In genomic region chr6:93065366-93065765, GRCm38 (mm10) we compare ENCODE assay signal across 11 mouse cellular contexts.
DNase-seq lines count a peak whose midpoint lies in the region; ATAC-seq and TF ChIP-seq lines count a peak whose summit lies in the region.
"Had no signal": no experiment of that assay in that cellular context is flagged by ENCODE, and none has a peak within 500 bp of the region (broad histone marks: within the 10 kb centered on the region; RNA-seq: fewer than 3 reads in every experiment).

No protein-coding gene starts in this region.

- no peak overlapping the region for H3K9ac ChIP-seq in hindbrain, postnatal 0 days (replicated peaks; ENCODE audit: low read length)
- H3K9ac ChIP-seq in hindbrain, embryonic 13.5 days, result no peak overlapping the region
- H3K9ac ChIP-seq in heart, postnatal 0 days (replicated peaks; ENCODE audit: low read depth, low read length), result no peak overlapping the region
- H3K9ac ChIP-seq: neural tube, embryonic 12.5 days had no signal

- 39% methylated on average over 6 of the region's 6 CpGs for WGBS in hindbrain, postnatal 0 days
- 63% methylated on average over 6 of the region's 6 CpGs for WGBS in hindbrain, embryonic 13.5 days
- WGBS in heart, postnatal 0 days, result 61% methylated on average over 6 of the region's 6 CpGs
- 90% methylated on average over 6 of the region's 6 CpGs for WGBS in limb, embryonic 10.5 days

- H3K27ac ChIP-seq in hindbrain, postnatal 0 days, result peak overlapping the region; percentile 4; the same call in 1 of the 2 replicates
- no peak overlapping the region for H3K27ac ChIP-seq in hindbrain, embryonic 13.5 days
- peak overlapping the region; percentile 74 for H3K27ac ChIP-seq in heart, postnatal 0 days (ENCODE audit: low read depth)
- peak overlapping the region; percentile 46; the same call in 1 of the 2 replicates for H3K27ac ChIP-seq in limb, embryonic 10.5 days

- TF ChIP-seq EP300 in heart, postnatal 0 days (IDR thresholded peaks at IDR 0.05; ENCODE audit: low read depth), result no peak

- H3K9me3 ChIP-seq in hindbrain, postnatal 0 days (ENCODE audit: low read length), result no peaks in the 10 kb centered on the region
- H3K9me3 ChIP-seq in hindbrain, embryonic 13.5 days, result no peaks in the 10 kb centered on the region
- H3K9me3 ChIP-seq in heart, postnatal 0 days (replicated peaks; ENCODE audit: control insufficient read depth, low read length), result no peaks in the 10 kb centered on the region
- no peaks in the 10 kb centered on the region for H3K9me3 ChIP-seq in limb, embryonic 10.5 days (replicated peaks)
- H3K9me3 ChIP-seq: neural tube, embryonic 12.5 days had no signal

- TF ChIP-seq POLR2A in brain, embryonic 14.5 days (IDR thresholded peaks at IDR 0.05; ENCODE audit: borderline replicate concordance, extremely low read depth, insufficient read depth, insufficient read length, poor library complexity, severe bottlenecking), result no peak

- H3K27me3 ChIP-seq in hindbrain, postnatal 0 days (ENCODE audit: insufficient read depth, low read length), result no peaks in the 10 kb centered on the region
- no peaks in the 10 kb centered on the region for H3K27me3 ChIP-seq in hindbrain, embryonic 13.5 days
- no peaks in the 10 kb centered on the region for H3K27me3 ChIP-seq in heart, postnatal 0 days (ENCODE audit: control insufficient read depth, insufficient read depth, low read length)
- no peaks in the 10 kb centered on the region for H3K27me3 ChIP-seq in limb, embryonic 10.5 days (ENCODE audit: low read depth, poor library complexity, severe bottlenecking)
- H3K27me3 ChIP-seq: neural tube, embryonic 12.5 days had no signal

- peaks cover 3% of the 10 kb centered on the region; the same call in 1 of the 2 replicates for H3K4me1 ChIP-seq in hindbrain, postnatal 0 days (ENCODE audit: insufficient read depth, low read length)
- peaks cover 20% of the 10 kb centered on the region for H3K4me1 ChIP-seq in hindbrain, embryonic 13.5 days (replicated peaks)
- peaks cover 15% of the 10 kb centered on the region for H3K4me1 ChIP-seq in heart, postnatal 0 days (ENCODE audit: control insufficient read depth, insufficient read depth)
- peaks cover 40% of the 10 kb centered on the region for H3K4me1 ChIP-seq in limb, embryonic 10.5 days

- no peak for TF ChIP-seq CTCF in hindbrain, postnatal 0 days (IDR thresholded peaks at IDR 0.05; ENCODE audit: low read depth)
- TF ChIP-seq CTCF in brain, embryonic 14.5 days (IDR thresholded peaks at IDR 0.05; ENCODE audit: borderline replicate concordance, extremely low read depth, insufficient read depth, insufficient read length), result no peak
- no peak for TF ChIP-seq CTCF in heart, postnatal 0 days (IDR thresholded peaks at IDR 0.05; ENCODE audit: low read depth)

- no peak overlapping the region for H3K4me2 ChIP-seq in hindbrain, postnatal 0 days (ENCODE audit: low read depth, low read length)
- H3K4me2 ChIP-seq in hindbrain, embryonic 13.5 days, result no peak overlapping the region
- no peak overlapping the region for H3K4me2 ChIP-seq in heart, postnatal 0 days (ENCODE audit: low read depth, low read length)

- H3K36me3 ChIP-seq in hindbrain, postnatal 0 days (ENCODE audit: insufficient read depth, low read length), result no peaks in the 10 kb centered on the region
- H3K36me3 ChIP-seq in hindbrain, embryonic 13.5 days, result no peaks in the 10 kb centered on the region
- no peaks in the 10 kb centered on the region for H3K36me3 ChIP-seq in heart, postnatal 0 days (replicated peaks; ENCODE audit: control insufficient read depth, insufficient read depth, low read length)
- H3K36me3 ChIP-seq in limb, embryonic 10.5 days, result no peaks in the 10 kb centered on the region
- H3K36me3 ChIP-seq: neural tube, embryonic 12.5 days had no signal

- H3K4me3 ChIP-seq in hindbrain, postnatal 0 days (ENCODE audit: low read length), result no peak overlapping the region
- H3K4me3 ChIP-seq in hindbrain, embryonic 13.5 days, result no peak overlapping the region
- H3K4me3 ChIP-seq in heart, postnatal 0 days (ENCODE audit: low read depth, low read length), result no peak overlapping the region
- no peak overlapping the region for H3K4me3 ChIP-seq in limb, embryonic 10.5 days
- H3K4me3 ChIP-seq: neural tube, embryonic 12.5 days had no signal

- no peak for ATAC-seq in hindbrain, postnatal 0 days
- no peak for ATAC-seq in hindbrain, embryonic 13.5 days (ENCODE audit: low FRiP score)
- ATAC-seq in heart, postnatal 0 days (ENCODE audit: insufficient read depth, low read depth), result no peak
- ATAC-seq: intestine, embryonic 16.5 days had no signal

- DNase-seq in hindbrain, postnatal 0 days (ENCODE audit: low spot score), result peak; percentile 59
- DNase-seq in brain, embryonic 14.5 days (ENCODE audit: low read depth), result peak; percentile 76
- no peak for DNase-seq in heart, postnatal 0 days (ENCODE audit: low spot score)
- no peak for DNase-seq in limb, embryonic 10.5 days (ENCODE audit: low spot score)
- DNase-seq in spleen, adult 12 weeks (ENCODE audit: low spot score), result no peak
- DNase-seq in cerebellum, adult 8-10 months, result no peak
- DNase-seq: cerebellum, adult 9-10 months; thymus, postnatal 25 days had no signal

Comparison
In these comparisons a context has a peak if more than half of its experiments do, and no peak if none do; other contexts are left out.
1. DNase-seq: peak in hindbrain, postnatal 0 days (single experiment) and brain, embryonic 14.5 days (single experiment); none in heart, postnatal 0 days (single experiment), limb, embryonic 10.5 days (single experiment), spleen, adult 12 weeks (single experiment) and cerebellum, adult 8-10 months (single experiment).